Mouse (Mus musculus) embryonic fibroblast, embryonic 13.5 days (primary cell): ENCODE data around the gene Il15ra.

ENCODE experiments used
- CTCF ChIP-seq: IDR thresholded peaks from 2 replicates; pipeline ENCODE4 v1.5.1; 2011; ENCODE audit warnings: mild to moderate bottlenecking, control low read depth, low read length, moderate library complexity, borderline replicate concordance; ENCODE audit not compliant: insufficient read depth
- POLR2A ChIP-seq: IDR thresholded peaks from 2 replicates; pipeline ENCODE4 v1.6.1; 2011; ENCODE audit warnings: low read depth, mild to moderate bottlenecking, control low read depth, low read length, moderate library complexity

DNA sequence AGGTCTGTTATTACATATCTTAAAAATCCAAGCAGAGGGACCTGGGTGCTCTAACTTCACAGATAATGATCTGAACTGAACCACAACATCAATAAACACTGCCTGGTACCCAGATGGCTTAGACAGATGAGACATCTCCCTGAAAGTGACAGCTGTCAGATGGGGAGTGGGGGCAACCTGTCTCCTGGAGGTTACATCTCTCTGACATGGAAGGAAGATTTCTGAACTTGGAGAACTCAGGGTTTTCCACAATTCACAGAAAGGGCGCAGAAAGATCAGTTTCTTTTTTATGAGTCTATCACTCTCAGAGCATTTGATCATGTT lies 42.2 kb upstream of the Il15ra start:
- TF ChIP-seq CTCF (no peak), POLR2A (no peak)
